Mouse (Mus musculus): ENCODE results near the gene Ltbp1. TPM values are rescaled to one million over a fixed set of nuclear protein-coding genes. Genes with fewer than 3 reads are reported as not detected.

Gene Ltbp1
- polyA plus RNA-seq, 1 experiment from 2014 or later, result 40.2 TPM

GRCm38 (mm10) chr17:75244148-75244547 lies 238.8 kb downstream of the Ltbp1 start:
- WGBS, result 87% methylated on average over 3 of the region's 3 CpGs
- no peaks in the 10 kb centered on the region for H3K27me3 ChIP-seq (ENCODE audit: insufficient read depth, low read length)
- H3K4me3 ChIP-seq (ENCODE audit: low read length), result no peak overlapping the region
- H3K4me2 ChIP-seq (replicated peaks; ENCODE audit: low read depth, low read length), result no peak overlapping the region
- H3K9me3 ChIP-seq (ENCODE audit: low read length), result no peaks in the 10 kb centered on the region
- peaks cover 7% of the 10 kb centered on the region; the same call in 1 of the 2 replicates for H3K4me1 ChIP-seq (ENCODE audit: insufficient read depth, low read length)
- H3K27ac ChIP-seq (ENCODE audit: low read length), result no peak overlapping the region
- peaks cover 2% of the 10 kb centered on the region; the same call in 1 of the 2 replicates for H3K36me3 ChIP-seq (ENCODE audit: insufficient read depth, low read length)
- H3K9ac ChIP-seq (replicated peaks; ENCODE audit: low read length), result no peak overlapping the region
- ATAC-seq (ENCODE audit: low FRiP score, low TSS enrichment), result no peak

- Histone ChIP-seq H3K9me3 (ENCODE audit: low read length) (no peaks in the 10 kb centered on the region), H3K4me3 (ENCODE audit: low read length) (no peak overlapping the region), H3K27me3 (ENCODE audit: insufficient read depth, low read length) (no peaks in the 10 kb centered on the region), H3K4me1 (ENCODE audit: insufficient read depth, low read length) (peaks cover 7% of the 10 kb centered on the region; the same call in 1 of the 2 replicates), H3K4me2 (replicated peaks; ENCODE audit: low read depth, low read length) (no peak overlapping the region), H3K27ac (ENCODE audit: low read length) (no peak overlapping the region), H3K9ac (replicated peaks; ENCODE audit: low read length) (no peak overlapping the region), H3K36me3 (ENCODE audit: insufficient read depth, low read length) (peaks cover 2% of the 10 kb centered on the region; the same call in 1 of the 2 replicates)
- 86% methylated on average over 7 of the region's 7 CpGs for WGBS
- ATAC-seq (ENCODE audit: low FRiP score, low TSS enrichment), result no peak
Observed at GRCm38 (mm10) chr17:75245085-75245484, 239.7 kb downstream of the Ltbp1 start.

GRCm38 (mm10) chr17:75248632-75249031 lies 243.3 kb downstream of the Ltbp1 start:
- 27% methylated on average over 10 of the region's 10 CpGs for WGBS
- no peak overlapping the region for H3K27ac ChIP-seq (ENCODE audit: low read length)
- peak; percentile 65; the same call in 1 of the 2 replicates for ATAC-seq (ENCODE audit: low FRiP score, low TSS enrichment)
- no peaks in the 10 kb centered on the region for H3K27me3 ChIP-seq (ENCODE audit: insufficient read depth, low read length)
- H3K36me3 ChIP-seq (ENCODE audit: insufficient read depth, low read length), result 0 out of 2 replicates have a peak, but pooled peaks cover 5% of the 10 kb centered on the region
- H3K4me3 ChIP-seq (ENCODE audit: low read length), result no peak overlapping the region
- no peak overlapping the region for H3K9ac ChIP-seq (replicated peaks; ENCODE audit: low read length)
- peaks cover 7% of the 10 kb centered on the region; the same call in 1 of the 2 replicates for H3K4me1 ChIP-seq (ENCODE audit: insufficient read depth, low read length)
- no peaks in the 10 kb centered on the region for H3K9me3 ChIP-seq (ENCODE audit: low read length)
- H3K4me2 ChIP-seq (replicated peaks; ENCODE audit: low read depth, low read length), result no peak overlapping the region

- no peak overlapping the region for H3K9ac ChIP-seq (replicated peaks; ENCODE audit: low read length)
- no peak overlapping the region for H3K27ac ChIP-seq (ENCODE audit: low read length)
- H3K4me2 ChIP-seq (replicated peaks; ENCODE audit: low read depth, low read length), result no peak overlapping the region
- no peaks in the 10 kb centered on the region for H3K27me3 ChIP-seq (ENCODE audit: insufficient read depth, low read length)
- H3K9me3 ChIP-seq (ENCODE audit: low read length), result no peaks in the 10 kb centered on the region
- 0 out of 2 replicates have a peak, but pooled peaks cover 5% of the 10 kb centered on the region for H3K36me3 ChIP-seq (ENCODE audit: insufficient read depth, low read length)
- H3K4me3 ChIP-seq (ENCODE audit: low read length), result no peak overlapping the region
- 81% methylated on average over 6 of the region's 6 CpGs for WGBS
- ATAC-seq (ENCODE audit: low FRiP score, low TSS enrichment), result no peak
- H3K4me1 ChIP-seq (ENCODE audit: insufficient read depth, low read length), result peaks cover 7% of the 10 kb centered on the region; the same call in 1 of the 2 replicates
Observed at GRCm38 (mm10) chr17:75250571-75250970, 245.2 kb downstream of the Ltbp1 start.

- Histone ChIP-seq H3K4me2 (replicated peaks; ENCODE audit: low read depth, low read length) (no peak overlapping the region), H3K4me1 (ENCODE audit: insufficient read depth, low read length) (peaks cover 7% of the 10 kb centered on the region; the same call in 1 of the 2 replicates), H3K27ac (ENCODE audit: low read length) (no peak overlapping the region), H3K36me3 (ENCODE audit: insufficient read depth, low read length) (0 out of 2 replicates have a peak, but pooled peaks cover 5% of the 10 kb centered on the region), H3K27me3 (ENCODE audit: insufficient read depth, low read length) (no peaks in the 10 kb centered on the region), H3K9me3 (ENCODE audit: low read length) (no peaks in the 10 kb centered on the region), H3K9ac (replicated peaks; ENCODE audit: low read length) (no peak overlapping the region), H3K4me3 (ENCODE audit: low read length) (no peak overlapping the region)
- no peak for ATAC-seq (ENCODE audit: low FRiP score, low TSS enrichment)
- 91% methylated on average over 6 of the region's 6 CpGs for WGBS
Observed at GRCm38 (mm10) chr17:75251094-75251493, 245.7 kb downstream of the Ltbp1 start.

GRCm38 (mm10) chr17:75252540-75252939 lies 247.2 kb downstream of the Ltbp1 start:
- no peak overlapping the region for H3K4me3 ChIP-seq (ENCODE audit: low read length)
- H3K4me2 ChIP-seq (replicated peaks; ENCODE audit: low read depth, low read length), result no peak overlapping the region
- H3K9me3 ChIP-seq (ENCODE audit: low read length), result no peaks in the 10 kb centered on the region
- peaks cover 7% of the 10 kb centered on the region; the same call in 1 of the 2 replicates for H3K4me1 ChIP-seq (ENCODE audit: insufficient read depth, low read length)
- no peak for ATAC-seq (ENCODE audit: low FRiP score, low TSS enrichment)
- H3K27ac ChIP-seq (ENCODE audit: low read length), result no peak overlapping the region
- no peaks in the 10 kb centered on the region for H3K27me3 ChIP-seq (ENCODE audit: insufficient read depth, low read length)
- H3K36me3 ChIP-seq (ENCODE audit: insufficient read depth, low read length), result 0 out of 2 replicates have a peak, but pooled peaks cover 5% of the 10 kb centered on the region
- WGBS, result 92% methylated on average over 5 of the region's 5 CpGs
- H3K9ac ChIP-seq (replicated peaks; ENCODE audit: low read length), result no peak overlapping the region

GRCm38 (mm10) chr17:75254909-75255308 lies 249.5 kb downstream of the Ltbp1 start:
- ATAC-seq (ENCODE audit: low FRiP score, low TSS enrichment), result no peak
- no peak overlapping the region for H3K27ac ChIP-seq (ENCODE audit: low read length)
- WGBS, result 81% methylated on average over 6 of the region's 6 CpGs

GRCm38 (mm10) chr17:75255967-75256366 lies 250.6 kb downstream of the Ltbp1 start:
- Histone ChIP-seq H3K27me3 (ENCODE audit: insufficient read depth, low read length) (no peaks in the 10 kb centered on the region), H3K9me3 (ENCODE audit: low read length) (no peaks in the 10 kb centered on the region), H3K36me3 (ENCODE audit: insufficient read depth, low read length) (0 out of 2 replicates have a peak, but pooled peaks cover 4% of the 10 kb centered on the region), H3K27ac (ENCODE audit: low read length) (no peak overlapping the region), H3K9ac (replicated peaks; ENCODE audit: low read length) (no peak overlapping the region), H3K4me2 (replicated peaks; ENCODE audit: low read depth, low read length) (no peak overlapping the region), H3K4me3 (ENCODE audit: low read length) (no peak overlapping the region), H3K4me1 (ENCODE audit: insufficient read depth, low read length) (no peaks in the 10 kb centered on the region)
- no peak for ATAC-seq (ENCODE audit: low FRiP score, low TSS enrichment)
- 62% methylated on average over 1 of the region's 1 CpGs for WGBS

More at GRCm38 (mm10) chr17:75254909-75255308, 249.5 kb downstream of the Ltbp1 start:
- H3K4me2 ChIP-seq (replicated peaks; ENCODE audit: low read depth, low read length), result no peak overlapping the region
- H3K9ac ChIP-seq (replicated peaks; ENCODE audit: low read length), result no peak overlapping the region
- no peaks in the 10 kb centered on the region for H3K9me3 ChIP-seq (ENCODE audit: low read length)
- H3K27me3 ChIP-seq (ENCODE audit: insufficient read depth, low read length), result no peaks in the 10 kb centered on the region
- no peaks in the 10 kb centered on the region for H3K4me1 ChIP-seq (ENCODE audit: insufficient read depth, low read length)
- H3K36me3 ChIP-seq (ENCODE audit: insufficient read depth, low read length), result 0 out of 2 replicates have a peak, but pooled peaks cover 9% of the 10 kb centered on the region
- H3K4me3 ChIP-seq (ENCODE audit: low read length), result no peak overlapping the region

GRCm38 (mm10) chr17:75258427-75258826 lies 253.1 kb downstream of the Ltbp1 start:
- no peaks in the 10 kb centered on the region for H3K4me1 ChIP-seq (ENCODE audit: insufficient read depth, low read length)
- H3K27me3 ChIP-seq (ENCODE audit: insufficient read depth, low read length), result no peaks in the 10 kb centered on the region
- no peak overlapping the region for H3K9ac ChIP-seq (replicated peaks; ENCODE audit: low read length)
- ATAC-seq (ENCODE audit: low FRiP score, low TSS enrichment), result no peak
- H3K27ac ChIP-seq (ENCODE audit: low read length), result no peak overlapping the region
- no peaks in the 10 kb centered on the region for H3K9me3 ChIP-seq (ENCODE audit: low read length)
- no peak overlapping the region for H3K4me3 ChIP-seq (ENCODE audit: low read length)
- WGBS, result 42% methylated on average over 2 of the region's 2 CpGs
- H3K36me3 ChIP-seq (ENCODE audit: insufficient read depth, low read length), result 0 out of 2 replicates have a peak, but pooled peaks cover 4% of the 10 kb centered on the region
- H3K4me2 ChIP-seq (replicated peaks; ENCODE audit: low read depth, low read length), result no peak overlapping the region

GRCm38 (mm10) chr17:75263336-75263990 lies 258.1 kb downstream of the Ltbp1 start:
- H3K27me3 ChIP-seq (ENCODE audit: insufficient read depth, low read length), result no peaks in the 10 kb centered on the region

More at GRCm38 (mm10) chr17:75263336-75263990, 258.1 kb downstream of the Ltbp1 start:
- Histone ChIP-seq H3K9me3 (ENCODE audit: low read length) (no peaks in the 10 kb centered on the region), H3K9ac (replicated peaks; ENCODE audit: low read length) (no peak overlapping the region), H3K36me3 (ENCODE audit: insufficient read depth, low read length) (0 out of 2 replicates have a peak, but pooled peaks cover 12% of the 10 kb centered on the region), H3K4me2 (replicated peaks; ENCODE audit: low read depth, low read length) (no peak overlapping the region), H3K4me1 (ENCODE audit: insufficient read depth, low read length) (0 out of 2 replicates have a peak, but pooled peaks cover 2% of the 10 kb centered on the region), H3K4me3 (ENCODE audit: low read length) (no peak overlapping the region), H3K27ac (ENCODE audit: low read length) (no peak overlapping the region; the same call in 1 of the 2 replicates)
- no peak for ATAC-seq (ENCODE audit: low FRiP score, low TSS enrichment)
- WGBS, result 75% methylated on average over 3 of the region's 3 CpGs

Measured in kidney, embryonic 16.5 days (tissue).